Mouse (Mus musculus): ENCODE results near the gene 1810055G02Rik. TPM values are rescaled to one million over a fixed set of nuclear protein-coding genes. Genes with fewer than 3 reads are reported as not detected.
A peak's percentile ranks its signal among the peaks of the same experiment; 100 is the strongest.

The 1810055G02Rik gene
- total RNA-seq, 1 experiment from 2014 or later = 4.7 TPM

DNA sequence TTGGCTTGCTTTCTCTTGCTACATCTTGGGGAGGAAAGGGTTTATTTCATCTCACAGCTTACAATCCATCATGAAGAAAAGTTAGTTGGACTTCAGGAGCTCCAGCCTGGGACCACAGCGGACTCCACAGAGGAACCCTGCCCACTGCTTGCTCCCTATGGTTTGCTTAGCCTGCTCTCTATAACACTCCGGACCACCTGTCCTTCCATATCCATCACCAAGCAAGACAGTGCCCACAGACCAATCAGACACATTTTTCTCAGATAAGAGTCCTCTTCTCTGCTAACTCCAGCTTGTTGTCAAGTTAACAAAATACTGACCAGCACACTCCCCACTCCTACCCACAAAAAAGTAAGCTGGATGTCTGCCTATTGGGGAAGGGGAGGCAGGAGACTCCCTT lies 13.6 kb upstream of the 1810055G02Rik start:
- ATAC-seq (replicated peaks; ENCODE audit: low read depth, poor library complexity, severe bottlenecking) = no peak

DNA sequence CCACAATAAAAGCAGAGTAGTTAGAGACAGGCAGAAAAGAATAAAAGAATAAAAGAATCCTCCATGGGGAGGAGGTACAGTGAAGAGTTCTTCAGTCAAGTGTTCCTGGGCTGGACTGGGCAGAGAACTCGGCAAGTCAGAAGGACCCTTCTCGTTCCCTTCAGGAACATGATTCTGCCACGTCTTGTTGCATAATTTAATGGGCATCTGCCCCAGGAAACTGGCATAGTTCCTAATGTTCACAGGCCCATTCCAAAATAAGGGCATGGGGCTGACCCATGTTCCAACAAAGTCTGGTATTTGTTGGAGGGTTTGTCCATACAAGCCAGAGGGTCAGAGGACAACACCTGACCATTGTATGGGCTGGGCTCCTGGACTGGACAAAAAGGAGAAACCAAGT lies 13.1 kb upstream of the 1810055G02Rik start:
- no peak for ATAC-seq (replicated peaks; ENCODE audit: low read depth, poor library complexity, severe bottlenecking)

DNA sequence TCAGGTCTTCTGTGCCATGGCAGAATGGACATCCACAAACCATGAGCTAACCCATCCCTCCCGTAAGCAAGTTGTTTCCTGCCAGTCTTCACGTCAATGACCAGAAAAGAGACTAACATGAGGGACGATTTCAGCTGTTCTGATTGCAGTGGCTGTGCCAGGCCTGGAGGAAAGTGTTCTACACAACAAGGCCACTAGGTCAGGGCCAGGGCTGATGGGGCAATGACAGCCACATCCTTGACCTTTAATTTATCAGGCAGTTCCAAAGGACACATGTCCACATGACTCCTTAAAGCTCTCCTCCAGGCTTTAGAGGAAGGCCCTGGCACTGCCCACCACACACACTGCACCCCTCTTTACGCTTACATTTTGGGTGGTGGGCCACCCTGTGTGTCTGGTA lies 12.6 kb upstream of the 1810055G02Rik start:
- no peak for ATAC-seq (replicated peaks; ENCODE audit: low read depth, poor library complexity, severe bottlenecking)

DNA sequence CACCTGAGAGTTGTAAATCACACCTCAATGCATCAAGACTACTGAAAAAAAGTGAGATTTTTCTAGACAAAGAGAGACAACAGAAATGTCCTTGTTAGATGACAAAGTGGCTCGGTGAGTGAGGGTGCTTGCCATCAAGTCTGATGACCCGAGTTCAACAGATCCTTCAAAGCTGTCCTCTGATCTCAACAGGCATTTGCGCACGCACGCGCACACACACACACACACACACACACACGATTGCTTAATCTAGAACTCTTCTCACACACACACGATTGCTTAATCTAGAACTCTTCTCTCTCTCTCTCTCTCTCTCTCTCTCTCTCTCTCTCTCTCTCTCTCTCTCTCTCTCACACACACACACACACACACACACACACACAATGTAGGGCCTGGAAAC lies 12.1 kb upstream of the 1810055G02Rik start:
- no peak for ATAC-seq (replicated peaks; ENCODE audit: low read depth, poor library complexity, severe bottlenecking)

DNA sequence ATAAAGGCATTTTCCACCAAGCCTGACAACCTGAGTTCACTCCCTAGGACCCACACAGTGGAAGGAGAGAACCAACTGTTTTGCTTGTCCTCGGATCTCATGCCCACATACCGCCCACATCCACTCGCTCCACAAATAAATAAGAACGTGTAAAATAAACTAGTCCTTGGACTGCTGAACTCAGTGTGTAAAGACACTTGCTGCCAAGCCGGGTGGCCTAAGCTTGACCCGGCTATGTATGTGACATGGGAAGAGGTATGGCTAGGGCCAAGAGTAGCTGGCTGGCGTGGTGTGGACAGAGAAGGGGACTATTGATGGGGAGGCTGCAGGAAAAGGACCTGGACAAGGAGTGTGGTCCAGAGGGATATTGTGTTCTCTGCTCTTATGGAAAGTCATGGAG lies 10.1 kb upstream of the 1810055G02Rik start:
- ATAC-seq (replicated peaks; ENCODE audit: low read depth, poor library complexity, severe bottlenecking) = no peak

DNA sequence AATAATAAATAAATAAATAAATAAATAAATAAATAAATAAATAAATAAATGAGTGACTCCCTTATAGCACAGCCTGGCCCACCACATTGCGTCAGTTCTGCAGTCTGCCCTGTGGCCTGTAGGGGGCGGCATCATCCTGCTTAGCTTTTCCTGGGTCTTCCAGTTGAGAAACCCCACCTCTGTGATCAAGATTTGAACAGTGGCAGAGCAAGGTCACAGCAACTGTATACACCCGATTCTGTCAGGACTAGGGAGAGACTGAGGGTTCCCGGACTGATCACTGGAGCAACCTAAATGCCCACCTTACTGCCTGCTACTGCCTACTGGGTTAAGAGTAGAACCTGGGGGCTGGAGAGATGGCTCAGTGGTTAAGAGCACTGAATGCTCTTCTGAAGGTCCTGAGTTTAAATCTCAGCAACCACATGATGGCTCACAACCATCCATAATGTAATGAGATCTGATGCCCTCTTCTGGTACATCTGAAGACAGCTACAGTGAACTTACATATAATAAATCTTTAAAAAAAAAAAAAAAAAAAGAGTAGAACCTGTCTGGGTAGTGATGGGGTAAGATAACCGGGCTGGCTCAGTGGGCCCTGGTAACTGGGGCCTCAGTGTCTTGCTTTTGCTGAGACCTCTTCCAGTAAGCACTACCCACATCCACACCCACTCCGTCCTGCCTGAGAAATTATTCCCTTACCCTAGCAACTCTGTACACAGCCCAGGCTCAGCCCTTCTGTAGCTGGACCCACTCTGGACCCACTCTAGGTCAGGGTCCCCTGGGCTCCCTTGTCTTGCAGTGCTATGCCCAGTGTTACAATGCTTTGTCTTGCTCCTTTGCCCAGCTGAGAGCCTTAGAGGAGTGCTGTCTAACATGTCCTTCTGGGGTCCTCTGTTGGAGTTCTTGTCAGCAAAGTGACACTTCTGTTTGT lies 8.3 kb upstream of the 1810055G02Rik start:
- peak; percentile 86 for ATAC-seq (replicated peaks; ENCODE audit: low read depth, poor library complexity, severe bottlenecking)

DNA sequence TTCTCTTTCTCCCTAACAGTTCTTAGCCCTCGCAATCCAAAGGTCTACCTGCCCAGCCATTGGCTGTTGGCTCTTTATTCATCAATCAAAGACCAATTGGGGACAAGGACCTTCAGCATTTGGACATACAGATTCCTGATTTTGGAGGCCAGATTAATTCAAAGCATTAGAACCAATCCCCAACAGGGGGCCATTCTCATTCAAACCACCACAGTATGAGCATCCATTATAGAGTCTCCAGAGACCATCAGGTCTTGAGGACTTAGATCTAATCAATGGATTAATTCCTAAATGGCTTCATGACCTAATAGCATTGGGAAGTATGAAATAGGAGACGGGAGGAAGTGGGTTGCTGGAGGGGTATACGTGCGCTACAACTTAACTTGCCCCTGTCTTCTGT lies 5.6 kb upstream of the 1810055G02Rik start:
- no peak for ATAC-seq (replicated peaks; ENCODE audit: low read depth, poor library complexity, severe bottlenecking)

DNA sequence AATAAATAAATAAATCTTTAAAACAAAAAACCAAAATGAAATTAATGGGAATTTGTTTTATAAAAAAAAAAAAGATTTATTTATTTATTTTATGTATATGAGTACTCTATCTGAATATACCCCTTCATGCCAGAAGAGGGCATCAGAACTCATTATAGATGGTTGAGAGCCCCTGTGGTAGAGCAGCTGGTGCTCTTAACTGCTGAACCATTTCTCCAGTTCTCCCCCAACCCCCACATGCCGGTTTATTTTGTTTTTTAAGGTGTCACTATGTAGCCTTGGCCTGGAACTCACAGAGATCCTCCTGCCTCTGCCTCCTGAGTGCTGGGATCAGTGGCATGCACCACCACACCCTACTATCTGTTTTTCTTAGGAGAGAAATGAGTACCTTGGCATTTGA lies 1.8 kb upstream of the 1810055G02Rik start:
- ATAC-seq (replicated peaks; ENCODE audit: low read depth, poor library complexity, severe bottlenecking) = no peak

DNA sequence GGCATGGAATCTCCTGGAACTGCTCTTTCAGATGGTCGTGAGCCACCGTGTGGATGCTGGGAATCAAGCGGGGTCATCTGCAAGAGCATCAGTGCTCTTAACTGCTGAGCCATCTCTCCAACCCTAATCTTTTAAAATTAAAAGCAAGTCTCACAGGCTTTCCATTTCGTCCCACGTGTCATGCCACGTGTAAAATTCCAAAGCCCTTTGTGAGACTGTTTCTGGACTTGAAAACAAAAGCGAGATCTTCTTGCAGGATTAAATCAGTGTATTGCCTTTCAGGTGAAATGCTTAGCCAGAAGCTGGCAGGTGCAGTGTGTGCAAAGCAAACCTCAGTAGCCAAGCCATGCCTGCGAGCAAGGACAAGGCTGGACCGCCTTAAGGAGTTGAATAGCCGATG lies 540 bp upstream of the 1810055G02Rik start:
- ATAC-seq (replicated peaks; ENCODE audit: low read depth, poor library complexity, severe bottlenecking) = no peak; the same call in 1 of the 2 replicates

DNA sequence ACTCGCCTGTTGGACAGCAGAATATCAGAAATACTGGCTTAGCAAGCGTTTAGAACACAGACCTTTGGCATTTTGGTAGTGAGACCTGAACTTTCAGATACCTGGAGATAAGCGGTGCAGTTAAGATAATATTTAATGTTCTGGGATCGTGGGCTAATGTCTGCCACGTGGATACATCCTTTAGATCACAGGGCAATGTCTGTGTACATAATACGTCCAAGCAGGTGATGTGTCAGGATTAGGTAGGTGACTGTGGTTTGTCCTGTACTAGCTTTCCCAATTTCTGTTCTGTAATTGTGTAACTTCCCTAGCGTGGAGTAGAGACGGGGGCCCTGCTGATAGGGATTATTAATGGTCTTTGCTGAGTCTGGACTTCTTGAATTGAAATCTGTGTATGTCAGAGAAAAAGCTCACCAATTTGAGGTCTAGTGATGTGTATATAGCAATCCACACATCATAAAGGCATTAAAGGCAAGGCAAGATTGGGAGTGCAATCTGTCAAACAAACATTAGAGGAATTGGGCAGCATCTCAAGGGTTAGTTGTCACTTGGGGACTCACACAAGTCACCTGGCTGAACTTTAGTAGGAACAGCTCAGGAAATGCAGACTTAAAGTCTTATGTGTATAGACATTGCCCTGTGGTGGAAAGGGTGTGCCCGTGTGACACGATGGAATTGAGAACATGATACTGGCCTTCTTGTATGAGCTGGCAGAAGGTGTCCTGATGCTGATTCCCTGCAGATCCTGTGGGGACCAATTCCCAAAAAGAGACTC lies 1.1 kb downstream of the 1810055G02Rik start:
- ATAC-seq (replicated peaks; ENCODE audit: low read depth, poor library complexity, severe bottlenecking) = no peak

DNA sequence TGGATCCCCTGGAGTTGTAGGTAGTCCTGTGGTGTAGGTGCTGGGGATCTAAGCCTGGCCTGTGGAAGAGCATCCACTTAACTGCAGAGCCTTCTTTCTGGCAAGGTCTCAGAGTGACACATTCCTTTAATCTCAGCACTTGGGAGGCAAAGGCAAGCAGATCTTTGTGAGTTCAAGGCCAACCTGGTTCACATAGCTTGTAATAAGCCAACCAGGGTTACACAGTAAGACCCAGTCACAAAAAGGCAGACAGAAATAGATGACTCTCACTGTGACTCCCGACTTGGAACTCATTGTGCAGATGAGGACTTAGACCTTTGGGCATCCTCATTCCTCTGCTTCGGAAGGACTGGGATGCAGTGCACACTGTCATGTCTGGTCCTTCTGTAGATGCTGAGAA lies 2.3 kb downstream of the 1810055G02Rik start:
- ATAC-seq (replicated peaks; ENCODE audit: low read depth, poor library complexity, severe bottlenecking) = no peak

DNA sequence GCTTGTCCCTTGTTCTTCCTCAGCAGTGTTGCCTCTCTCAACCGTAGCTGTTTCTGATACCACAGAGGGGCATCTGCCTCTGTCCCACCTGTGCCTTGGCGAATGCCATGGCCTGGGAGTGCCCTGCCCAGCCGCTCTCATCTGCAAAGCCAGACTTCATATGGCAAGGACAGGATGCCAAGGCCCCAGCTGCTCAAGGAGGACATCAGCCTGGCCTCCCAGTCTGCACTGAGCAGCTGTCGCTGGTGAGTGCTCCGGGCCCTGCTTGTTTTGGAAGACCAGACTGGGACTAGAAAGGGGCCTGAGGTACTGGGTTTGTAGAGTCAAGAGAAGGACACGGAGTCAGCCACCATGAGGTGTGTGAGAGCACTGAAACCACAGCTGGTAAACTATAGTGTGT lies 6.3 kb downstream of the 1810055G02Rik start:
- no peak for ATAC-seq (replicated peaks; ENCODE audit: low read depth, poor library complexity, severe bottlenecking)

DNA sequence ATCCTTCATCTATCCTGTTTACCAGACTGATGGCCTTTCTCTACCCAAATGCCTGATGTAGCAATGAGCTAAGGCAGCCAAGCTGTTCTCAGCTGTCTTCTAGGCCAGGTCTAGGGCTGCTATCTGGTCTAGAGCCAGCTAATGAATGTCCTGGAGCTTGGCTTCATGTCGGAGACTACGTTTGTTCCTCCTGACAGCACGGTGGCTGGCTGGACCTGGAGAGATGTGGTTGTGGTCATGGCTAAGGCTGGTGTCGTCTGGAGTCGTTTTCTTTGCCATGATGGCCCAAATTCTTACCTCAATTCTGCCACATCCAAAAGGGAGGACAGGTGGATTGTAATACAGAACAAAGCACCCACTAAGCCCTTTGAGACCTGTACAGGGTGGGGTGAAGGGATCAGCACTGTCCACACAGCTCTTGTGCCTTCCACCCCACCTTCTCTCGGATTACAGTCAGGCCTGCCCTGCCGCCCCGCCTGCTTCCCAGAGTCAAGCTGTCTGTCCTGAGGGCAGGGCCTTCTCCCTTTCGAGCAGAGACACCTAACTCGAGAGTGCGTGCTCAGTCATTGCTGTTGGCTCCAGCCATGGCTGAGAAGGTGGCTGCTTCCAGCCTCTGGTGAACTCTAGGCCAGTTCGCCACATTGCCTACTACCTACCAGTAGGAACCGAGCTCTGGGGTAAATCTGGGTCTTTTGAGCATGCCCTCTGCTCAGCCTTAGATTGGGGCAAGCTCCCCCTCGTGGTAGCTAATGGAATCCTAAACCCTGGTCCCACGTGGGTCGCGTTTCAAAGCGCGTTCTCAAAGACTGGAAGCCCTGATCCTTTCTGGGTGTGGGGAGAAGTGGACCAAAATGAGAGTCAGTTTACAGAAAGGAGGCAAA lies 10.6 kb downstream of the 1810055G02Rik start:
- peak; percentile 79 for ATAC-seq (replicated peaks; ENCODE audit: low read depth, poor library complexity, severe bottlenecking)

DNA sequence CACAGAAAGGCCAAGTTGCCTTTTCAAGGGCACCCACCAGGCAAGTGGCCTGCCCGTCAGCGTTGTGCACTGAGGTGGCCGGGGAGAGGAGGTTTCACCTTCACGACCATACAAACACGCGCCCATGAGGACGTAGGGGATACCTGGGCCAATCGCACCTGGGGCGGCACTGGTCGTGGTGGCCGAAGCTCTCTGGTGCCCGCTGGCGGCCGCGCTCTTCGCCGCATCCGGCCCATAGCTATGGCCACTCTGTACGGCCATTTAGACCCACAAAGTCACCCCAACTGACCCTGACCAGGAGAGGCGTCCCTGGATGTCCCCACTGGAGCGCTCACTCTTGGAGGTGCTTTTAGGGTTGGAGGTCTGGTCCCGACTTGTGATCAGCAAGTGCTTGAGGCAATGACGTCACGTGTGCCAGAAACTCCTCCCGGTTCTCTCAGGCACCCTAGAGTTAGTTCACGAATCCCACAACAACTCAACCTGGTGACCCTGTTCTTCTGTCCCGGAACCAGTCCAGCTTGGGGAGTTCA lies 11.3 kb downstream of the 1810055G02Rik start:
- ATAC-seq (replicated peaks; ENCODE audit: low read depth, poor library complexity, severe bottlenecking) = peak; percentile 51

DNA sequence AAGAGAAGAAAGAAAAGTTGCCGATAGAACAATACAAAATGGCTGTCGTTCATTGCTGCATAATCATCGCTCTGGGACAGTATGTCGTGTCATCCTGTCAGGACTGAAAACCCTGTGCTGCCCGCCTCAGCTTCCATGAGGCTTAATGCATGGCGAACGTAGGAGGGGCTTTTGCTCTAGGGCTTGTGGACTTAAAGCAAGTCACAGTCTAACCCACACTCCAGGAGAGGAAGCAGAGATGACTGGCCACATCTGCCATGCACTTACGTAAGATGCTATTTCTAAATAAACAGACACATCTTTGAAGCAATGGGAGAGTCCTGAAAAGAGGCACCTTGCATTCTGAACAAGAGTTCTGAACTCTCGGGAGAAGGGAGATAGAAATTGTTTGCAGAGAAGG lies 15.1 kb downstream of the 1810055G02Rik start:
- ATAC-seq (replicated peaks; ENCODE audit: low read depth, poor library complexity, severe bottlenecking) = no peak

DNA sequence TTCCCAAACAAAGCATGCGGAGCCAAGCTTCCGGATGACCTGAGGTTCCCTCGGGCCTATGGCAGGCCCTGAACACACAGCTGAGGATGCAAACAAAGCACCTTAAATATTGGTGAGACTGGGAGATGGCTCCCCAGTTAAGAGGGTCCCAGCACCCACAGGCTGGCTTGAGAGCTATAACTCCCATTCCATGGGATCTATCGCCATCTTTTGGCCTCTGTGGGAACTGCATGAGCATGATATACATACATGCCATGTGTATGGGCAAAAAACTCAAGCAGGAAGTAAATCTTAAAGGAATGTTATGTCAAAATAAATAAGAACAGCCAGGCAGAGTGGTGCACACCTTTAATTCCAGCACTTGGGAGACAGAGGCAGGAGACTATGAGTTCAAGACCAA lies 15.8 kb downstream of the 1810055G02Rik start:
- no peak for ATAC-seq (replicated peaks; ENCODE audit: low read depth, poor library complexity, severe bottlenecking)

DNA sequence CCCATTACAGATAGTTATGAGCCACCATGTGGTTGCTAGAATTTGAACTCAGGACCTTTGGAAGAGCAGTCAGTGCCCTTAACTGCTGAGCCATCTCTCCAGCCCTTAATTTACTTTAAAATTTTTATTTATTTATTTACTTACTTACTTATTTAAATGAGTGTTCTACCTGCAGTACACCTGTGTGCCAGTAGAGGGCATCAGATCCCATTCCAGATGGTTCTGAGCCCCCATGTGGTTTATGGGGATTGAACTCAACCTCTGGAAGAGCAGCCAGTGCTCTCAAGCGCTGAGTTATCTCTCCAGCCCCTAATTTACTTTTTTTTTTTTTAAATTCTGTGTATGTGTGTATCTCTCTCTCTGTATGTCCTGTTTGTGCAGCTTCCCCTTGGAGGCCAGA lies 16.7 kb downstream of the 1810055G02Rik start:
- peak; percentile 78 for ATAC-seq (replicated peaks; ENCODE audit: low read depth, poor library complexity, severe bottlenecking)

DNA sequence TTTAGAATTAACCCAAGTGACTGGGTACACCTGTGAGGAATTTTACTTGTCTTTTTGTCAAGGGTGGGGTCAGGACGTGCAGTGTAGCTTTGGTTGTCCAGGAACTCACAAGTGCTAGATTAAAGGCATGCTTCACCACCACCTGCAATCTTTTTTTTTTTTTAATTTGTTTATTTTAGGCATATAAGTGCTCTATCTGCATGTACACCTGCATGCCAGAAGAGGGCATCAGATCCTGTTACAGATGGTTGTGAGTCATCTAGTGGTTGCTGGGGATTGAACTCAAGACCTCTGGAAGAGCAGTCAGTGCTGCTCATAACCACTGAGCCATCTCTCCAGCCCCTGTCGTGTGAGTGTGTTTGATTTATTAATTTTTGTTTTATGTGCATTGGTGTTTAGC lies 20.8 kb downstream of the 1810055G02Rik start:
- ATAC-seq (replicated peaks; ENCODE audit: low read depth, poor library complexity, severe bottlenecking) = no peak

DNA sequence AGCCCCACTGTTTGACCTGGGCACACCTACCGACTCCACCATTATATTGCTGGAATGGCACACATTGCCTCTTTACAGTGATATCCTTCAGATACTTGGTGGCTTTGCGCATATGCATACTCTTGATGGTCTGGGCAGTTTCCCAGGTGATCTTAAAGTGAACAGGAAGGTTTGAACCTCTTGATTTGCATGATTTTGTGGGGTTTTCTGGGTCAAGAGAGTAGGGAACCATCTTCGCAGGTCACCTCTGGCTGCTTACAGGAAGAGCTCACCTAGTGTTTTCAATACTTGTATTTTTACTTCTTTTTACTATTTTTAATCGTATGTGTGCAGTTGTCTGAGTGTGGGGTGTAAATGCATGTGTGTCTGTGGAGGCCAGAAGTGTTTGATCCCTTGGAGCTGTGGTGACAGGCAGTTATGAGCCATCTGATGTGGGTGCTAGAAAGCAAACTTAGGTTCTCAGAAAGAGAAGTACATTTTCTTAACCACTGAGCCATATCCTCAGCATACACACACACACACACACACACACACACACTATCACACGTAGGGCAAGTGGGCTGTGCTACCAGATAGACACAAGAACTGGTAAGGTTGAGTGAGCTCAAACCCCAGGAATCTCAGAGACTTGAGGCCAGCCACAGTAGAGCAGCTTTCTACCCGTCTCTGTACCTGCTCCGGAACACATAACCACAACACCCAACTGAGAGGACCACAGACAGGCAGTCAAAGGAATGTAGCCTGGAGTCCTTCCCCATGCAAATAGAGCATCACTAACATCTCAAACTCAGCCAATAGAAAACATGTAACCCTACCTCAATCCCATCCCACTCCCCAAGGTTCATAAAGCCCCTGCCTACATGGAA lies 22.9 kb downstream of the 1810055G02Rik start:
- ATAC-seq (replicated peaks; ENCODE audit: low read depth, poor library complexity, severe bottlenecking) = 0 out of 2 replicates have a peak, but pooled peaks have one; percentile 39
